Mouse (Mus musculus) forebrain, embryonic 14.5 days (tissue): ENCODE measurements around the gene Aktip. TPM values are rescaled to one million over a fixed set of nuclear protein-coding genes. Genes with fewer than 3 reads are reported as not detected.

Experiments
- ATAC-seq: fragments of 200-750 bp; cut with Nextera tagmentation; 2 replicates; pipeline ENCODE4 v1.8.0; 2017; ENCODE audit warnings: mild to moderate bottlenecking, moderate library complexity
- DNase-seq: peaks from one replicate; pipeline ENCODE4 v3.0.0-alpha.2; 2015; ENCODE audit warnings: low spot score
- H3K27ac ChIP-seq: fragments of 300-500 bp; sonication (generic); 2 replicates; pipeline ENCODE4 v1.5.1; 2014; ENCODE audit warnings: low read depth, mild to moderate bottlenecking, control low read depth, low read length, moderate library complexity
- H3K27me3 ChIP-seq: fragments of 300-500 bp; sonication (generic); replicated peaks from 2 replicates; pipeline ENCODE4 v1.6.1; 2014; ENCODE audit warnings: low read length, control low read depth, mixed read lengths; ENCODE audit not compliant: control insufficient read depth, insufficient read depth
- H3K36me3 ChIP-seq: fragments of 300-500 bp; sonication (generic); 2 replicates; pipeline ENCODE4 v1.6.1; 2014; ENCODE audit warnings: low read length, control low read depth; ENCODE audit not compliant: control insufficient read depth, insufficient read depth
- H3K4me1 ChIP-seq: fragments of 300-500 bp; sonication (generic); 2 replicates; pipeline ENCODE4 v1.6.1; 2014; ENCODE audit warnings: antibody characterized with exemption, low read length, control low read depth; ENCODE audit not compliant: control insufficient read depth, insufficient read depth
- H3K4me2 ChIP-seq: fragments of 300-500 bp; sonication (generic); 2 replicates; pipeline ENCODE4 v1.6.1; 2014; ENCODE audit warnings: mild to moderate bottlenecking, control low read depth, low read length
- H3K4me3 ChIP-seq: fragments of 300-500 bp; sonication (generic); 2 replicates; pipeline ENCODE4 v1.5.1; 2014; ENCODE audit warnings: low read depth, low read length, control low read depth
- H3K9ac ChIP-seq: fragments of 300-500 bp; sonication (generic); 2 replicates; pipeline ENCODE4 v1.6.1; 2014; ENCODE audit warnings: mild to moderate bottlenecking, low read length, control low read depth, moderate library complexity
- H3K9me3 ChIP-seq: fragments of 300-500 bp; sonication (generic); replicated peaks from 2 replicates; pipeline ENCODE4 v1.6.1; 2016; ENCODE audit warnings: low read length, control low read depth, mixed read lengths; ENCODE audit not compliant: control insufficient read depth
- WGBS: fragments of 180-500 bp; shearing (Covaris S2); extraction: QIAGEN DNeasy Blood & Tissue Kit; methylation state at CpG from one replicate; pipeline ENCODE4 v1.1.7; 2014; 5-methylcytosine and 5-hydroxymethylcytosine counted together
- polyA plus RNA-seq: library from polyadenylated mRNA; unstranded; fragments of >200 nt; fragmentation: Nextera tagmentation; extraction: Ambion mirVana; gene quantifications from 2 replicates; pipeline ENCODE4 v1.2.1, GENCODE M21; 2014

Gene Aktip
- polyA plus RNA-seq, 1 experiment from 2014 or later, result 142 TPM

DNA sequence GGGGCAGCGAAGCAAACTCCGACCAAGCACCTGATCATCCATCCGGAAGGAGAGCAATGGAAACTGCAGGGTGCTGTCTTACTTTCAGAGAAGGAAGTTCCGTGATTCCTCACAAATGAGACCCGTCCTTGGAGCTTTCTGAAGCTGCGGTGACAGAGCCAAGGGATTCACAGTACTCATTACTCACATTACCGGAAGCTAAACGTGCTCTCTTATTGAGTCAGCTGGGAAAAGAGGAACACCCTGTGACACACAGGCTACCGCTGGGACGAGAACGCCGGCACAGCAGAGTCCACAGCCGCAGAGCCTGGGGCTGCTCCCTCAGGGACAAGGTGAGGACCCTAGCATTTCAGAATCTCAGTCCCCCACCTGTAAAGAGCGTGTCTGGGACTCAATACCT lies 23.6 kb downstream of the Aktip start:
- H3K27me3 ChIP-seq, result no peaks in the 10 kb centered on the region
- 58% methylated on average over 14 of the region's 14 CpGs for WGBS
- no peaks in the 10 kb centered on the region for H3K9me3 ChIP-seq
- no peaks in the 10 kb centered on the region for H3K36me3 ChIP-seq
- DNase-seq, result no peak
- no peak overlapping the region for H3K4me2 ChIP-seq
- ATAC-seq, result no peak
- H3K9ac ChIP-seq, result no peak overlapping the region
- H3K4me1 ChIP-seq, result peaks cover 5% of the 10 kb centered on the region
- H3K27ac ChIP-seq, result no peak overlapping the region
- no peak overlapping the region for H3K4me3 ChIP-seq

DNA sequence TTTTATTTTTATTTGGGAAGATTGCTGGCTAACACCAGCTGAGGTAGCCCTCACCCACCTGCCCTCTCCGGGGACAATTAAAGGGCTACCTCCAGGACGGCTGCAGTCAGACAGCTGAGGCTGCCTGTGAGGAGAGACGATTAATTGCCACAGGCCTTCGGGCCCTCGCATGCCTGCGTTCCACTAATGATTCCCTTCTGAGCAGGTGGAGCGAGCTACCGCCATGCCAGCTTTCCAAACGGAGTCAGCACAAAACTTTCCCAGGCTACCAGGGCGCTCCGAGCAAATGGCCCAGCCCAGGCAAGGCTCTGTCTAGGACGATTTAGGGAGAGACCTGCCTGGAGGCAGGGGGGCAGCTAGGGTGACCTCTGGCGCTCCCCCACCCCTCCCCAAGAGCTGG lies 28.2 kb downstream of the Aktip start:
- H3K4me2 ChIP-seq, result peak overlapping the region; percentile 47; the same call in 1 of the 2 replicates
- 25% methylated on average over 13 of the region's 13 CpGs for WGBS
- H3K27ac ChIP-seq, result no peak overlapping the region

DNA sequence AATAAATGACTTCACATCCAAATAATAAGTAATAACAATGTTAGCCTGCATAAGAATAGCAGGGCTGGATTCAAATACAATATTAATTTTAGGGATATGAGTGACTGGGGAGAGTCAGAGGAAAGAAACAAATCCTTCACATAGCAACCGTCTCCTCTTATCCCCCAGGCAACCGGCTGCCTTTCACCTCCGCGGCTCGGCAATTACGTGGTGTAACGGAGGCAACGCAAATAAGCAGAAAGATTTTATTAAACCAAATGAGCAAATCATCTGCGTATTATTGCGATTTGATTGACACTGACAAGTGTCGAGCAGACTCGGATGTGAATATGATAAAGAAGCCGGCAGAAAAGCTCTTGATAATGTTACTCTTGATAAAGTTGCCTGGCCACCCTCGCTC lies 28.9 kb downstream of the Aktip start:
- Histone ChIP-seq H3K4me2 (peak overlapping the region; percentile 47), H3K9ac (no peak overlapping the region), H3K4me3 (no peak overlapping the region), H3K27ac (no peak overlapping the region), H3K4me1 (peaks cover 11% of the 10 kb centered on the region), H3K9me3 (no peaks in the 10 kb centered on the region), H3K36me3 (no peaks in the 10 kb centered on the region), H3K27me3 (no peaks in the 10 kb centered on the region)
- WGBS, result 21% methylated on average over 14 of the region's 14 CpGs
- peak; percentile 65 for ATAC-seq
- peak; percentile 76 for DNase-seq

More for the DNA sequence above, 28.2 kb downstream of the Aktip start:
- ATAC-seq (peak; percentile 62), DNase-seq (peak; percentile 56)
- Histone ChIP-seq H3K9me3 (no peaks in the 10 kb centered on the region), H3K4me1 (peaks cover 11% of the 10 kb centered on the region), H3K4me3 (no peak overlapping the region), H3K36me3 (no peaks in the 10 kb centered on the region), H3K27me3 (no peaks in the 10 kb centered on the region), H3K9ac (no peak overlapping the region)

DNA sequence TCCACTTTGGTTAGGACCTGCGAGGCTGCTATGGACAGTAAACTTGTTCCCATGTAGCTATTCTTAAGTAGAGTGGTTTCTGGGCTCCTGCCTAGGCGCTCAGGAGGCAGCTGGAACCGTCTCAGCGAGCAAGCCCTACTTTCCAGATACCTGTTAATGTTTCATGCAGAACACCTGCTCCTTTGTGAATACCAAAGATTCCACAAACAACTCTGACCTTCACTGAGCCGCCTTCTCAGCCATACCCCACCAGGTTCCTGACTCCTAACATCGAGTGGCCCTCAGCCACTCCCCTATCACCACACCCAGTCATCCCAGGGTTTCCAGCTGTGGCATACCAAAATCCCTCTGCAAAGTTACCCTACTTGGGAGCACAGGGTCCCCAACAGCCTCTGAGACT lies 29.6 kb downstream of the Aktip start:
- Histone ChIP-seq H3K27ac (no peak overlapping the region), H3K36me3 (no peaks in the 10 kb centered on the region), H3K4me2 (no peak overlapping the region), H3K27me3 (no peaks in the 10 kb centered on the region), H3K4me3 (no peak overlapping the region), H3K9ac (0 out of 2 replicates have a peak overlapping the region, but pooled peaks have one; percentile 6), H3K4me1 (peaks cover 11% of the 10 kb centered on the region), H3K9me3 (no peaks in the 10 kb centered on the region)
- no peak for ATAC-seq
- DNase-seq, result no peak
- 85% methylated on average over 6 of the region's 6 CpGs for WGBS

DNA sequence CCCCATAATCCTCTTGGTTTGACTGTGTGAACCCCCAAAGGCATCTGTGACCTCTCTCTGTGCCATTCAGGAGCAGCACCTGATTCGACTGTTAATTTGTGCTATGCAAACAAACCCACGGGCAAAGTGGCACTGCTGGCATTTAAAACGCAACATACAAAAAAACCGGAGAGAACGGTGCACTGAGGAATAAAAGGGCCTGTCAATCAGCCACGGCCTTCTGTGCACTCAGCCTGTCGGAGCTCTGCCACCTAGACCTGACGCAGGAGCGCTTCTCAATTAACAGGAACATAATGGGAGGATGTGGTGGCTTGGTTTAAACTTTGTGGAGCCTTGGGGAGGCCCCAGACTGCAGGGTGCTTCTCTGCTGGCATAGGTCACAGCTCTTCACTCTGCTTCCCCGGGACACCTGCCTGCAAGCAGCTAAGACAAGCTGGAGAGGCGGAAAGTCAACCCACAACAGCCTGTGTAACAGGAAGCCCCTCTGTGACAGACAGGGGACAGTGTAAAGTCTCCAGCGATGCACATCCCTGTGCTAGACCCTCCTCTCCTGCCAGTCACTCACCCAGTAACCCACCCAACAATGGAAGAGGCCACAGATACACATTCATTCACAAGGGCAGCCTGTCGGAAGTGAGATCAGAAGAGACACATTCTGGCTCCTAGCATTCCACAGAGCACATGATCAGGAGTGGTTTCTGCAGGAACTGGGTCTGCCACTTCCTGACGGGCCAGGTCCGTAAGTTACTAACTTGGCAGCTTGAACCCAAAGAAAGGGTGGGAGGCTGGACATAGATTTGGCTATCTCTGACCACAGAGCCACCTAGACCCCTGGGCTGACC lies 39.6 kb downstream of the Aktip start:
- Histone ChIP-seq H3K9ac (no peak overlapping the region), H3K27ac (0 out of 2 replicates have a peak overlapping the region, but pooled peaks have one; percentile 9), H3K4me3 (no peak overlapping the region), H3K36me3 (no peaks in the 10 kb centered on the region), H3K27me3 (no peaks in the 10 kb centered on the region), H3K9me3 (peaks cover 4% of the 10 kb centered on the region; the same call in 1 of the 2 replicates), H3K4me1 (peaks cover 8% of the 10 kb centered on the region; the same call in 1 of the 2 replicates), H3K4me2 (no peak overlapping the region)
- 21% methylated on average over 15 of the region's 15 CpGs for WGBS
- DNase-seq (peak; percentile 58), ATAC-seq (peak; percentile 29; the same call in 1 of the 2 replicates)

DNA sequence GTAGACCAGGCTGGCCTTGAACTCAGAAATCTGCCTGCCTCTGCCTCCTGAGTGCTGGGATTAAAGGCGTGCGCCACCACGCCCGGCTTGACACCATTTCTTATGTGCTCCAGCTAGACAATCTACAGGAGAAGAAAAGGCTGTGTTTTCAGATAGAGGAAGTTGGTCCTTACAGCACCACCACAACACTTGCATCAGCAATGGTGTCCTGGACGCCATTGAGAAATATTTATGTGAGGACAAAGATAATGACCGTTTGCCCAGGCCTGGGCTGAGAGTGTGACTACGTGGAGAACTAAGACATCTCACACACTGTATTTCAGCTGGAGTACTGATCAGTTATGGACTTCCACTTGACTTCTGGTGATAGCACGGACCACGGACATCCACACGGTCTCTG lies 41.2 kb downstream of the Aktip start:
- Histone ChIP-seq H3K36me3 (no peaks in the 10 kb centered on the region), H3K9ac (no peak overlapping the region), H3K27me3 (no peaks in the 10 kb centered on the region), H3K4me2 (no peak overlapping the region), H3K4me3 (no peak overlapping the region), H3K4me1 (peaks cover 8% of the 10 kb centered on the region; the same call in 1 of the 2 replicates), H3K9me3 (no peaks in the 10 kb centered on the region), H3K27ac (no peak overlapping the region)
- 97% methylated on average over 10 of the region's 10 CpGs for WGBS
- DNase-seq (no peak), ATAC-seq (no peak)

DNA sequence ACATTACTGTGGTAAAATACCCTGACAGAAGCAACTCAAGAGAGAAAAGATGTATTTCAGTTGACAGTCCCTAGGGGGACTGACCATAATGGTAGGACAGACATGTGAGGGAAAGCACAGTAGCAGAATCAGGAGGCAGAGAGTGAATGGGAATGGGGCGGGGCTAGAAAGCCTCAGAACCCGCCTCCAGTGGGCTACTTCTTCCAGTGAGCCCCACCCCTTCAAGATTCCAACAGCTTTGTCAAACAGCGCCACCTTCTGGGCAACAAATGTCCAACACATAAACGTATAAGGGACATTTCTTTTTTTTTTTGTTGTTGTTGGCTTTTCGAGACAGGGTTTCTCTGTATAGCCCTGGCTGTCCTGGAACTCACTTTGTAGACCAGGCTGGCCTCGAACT lies 45.2 kb downstream of the Aktip start:
- no peaks in the 10 kb centered on the region for H3K36me3 ChIP-seq
- H3K4me2 ChIP-seq, result no peak overlapping the region
- H3K27me3 ChIP-seq, result no peaks in the 10 kb centered on the region
- DNase-seq, result no peak
- no peak overlapping the region for H3K27ac ChIP-seq
- no peak overlapping the region for H3K4me3 ChIP-seq
- no peak for ATAC-seq
- WGBS, result 41% methylated on average over 6 of the region's 6 CpGs
- peaks cover under 1% of the 10 kb centered on the region; the same call in 1 of the 2 replicates for H3K4me1 ChIP-seq
- H3K9me3 ChIP-seq, result no peaks in the 10 kb centered on the region
- H3K9ac ChIP-seq, result no peak overlapping the region

DNA sequence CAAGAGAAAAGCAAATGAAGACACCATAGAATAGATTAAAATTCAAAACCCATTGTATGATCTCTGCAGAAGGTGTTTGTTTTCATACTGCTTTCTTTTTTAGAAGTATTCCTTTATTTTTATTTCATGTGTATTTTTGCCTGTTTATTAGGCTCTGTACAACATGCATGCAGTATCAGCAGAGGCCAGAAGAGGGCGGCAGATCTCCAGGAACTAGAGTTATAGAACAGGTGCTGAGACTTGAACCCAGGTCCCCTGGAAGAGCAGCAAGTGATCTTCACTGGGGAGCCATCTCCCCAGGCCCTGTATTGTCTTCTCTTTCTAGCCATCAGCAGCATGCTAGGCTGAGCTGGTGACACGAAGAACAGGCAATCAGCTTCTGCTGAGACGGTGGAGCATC lies 45.9 kb downstream of the Aktip start:
- WGBS, result 79% methylated on average over 3 of the region's 3 CpGs

DNA sequence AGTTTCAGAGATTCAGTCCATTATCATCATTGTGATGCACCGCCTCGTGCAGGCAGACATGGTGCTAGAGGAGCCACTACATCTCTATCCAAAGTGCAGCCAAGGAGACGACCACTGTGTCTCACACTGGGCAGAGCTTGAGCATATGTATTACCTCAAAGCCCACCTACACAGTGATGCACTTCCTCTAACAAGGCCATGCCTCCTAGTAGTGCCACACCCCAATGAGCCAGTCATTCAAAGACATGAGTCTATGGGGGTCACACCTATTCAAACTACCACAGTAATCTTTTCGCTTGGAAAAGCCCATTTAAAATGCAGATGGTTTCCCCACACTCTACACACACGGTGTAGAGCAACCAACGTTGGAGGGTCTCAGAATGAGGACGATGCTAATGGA lies 48.2 kb downstream of the Aktip start:
- no peaks in the 10 kb centered on the region for H3K27me3 ChIP-seq
- ATAC-seq (no peak), DNase-seq (no peak)
- H3K9me3 ChIP-seq, result no peaks in the 10 kb centered on the region
- WGBS, result 89% methylated on average over 7 of the region's 7 CpGs
- H3K4me1 ChIP-seq, result no peaks in the 10 kb centered on the region
- H3K36me3 ChIP-seq, result no peaks in the 10 kb centered on the region
- H3K27ac ChIP-seq, result no peak overlapping the region
- no peak overlapping the region for H3K4me2 ChIP-seq
- H3K9ac ChIP-seq, result no peak overlapping the region
- H3K4me3 ChIP-seq, result no peak overlapping the region

More for the DNA sequence above, 45.9 kb downstream of the Aktip start:
- Histone ChIP-seq H3K4me2 (no peak overlapping the region), H3K9me3 (no peaks in the 10 kb centered on the region), H3K4me3 (no peak overlapping the region), H3K36me3 (no peaks in the 10 kb centered on the region), H3K9ac (no peak overlapping the region), H3K27ac (no peak overlapping the region), H3K27me3 (no peaks in the 10 kb centered on the region), H3K4me1 (no peaks in the 10 kb centered on the region)
- no peak for ATAC-seq
- no peak for DNase-seq
